Mouse (Mus musculus) hindbrain, postnatal 0 days (tissue): ENCODE measurements at regions not wholly inside any gene's neighbourhood (a gene's known extent, or its start where the extent isn't known, plus 50 kb on each side); places are given as distances from the start of the nearest gene placed in this dataset.

Experiments
- ATAC-seq: fragments of 200-750 bp; cut with Nextera tagmentation; 2 replicates; pipeline ENCODE4 v1.8.0; 2017; ENCODE audit warnings: mild to moderate bottlenecking, moderate TSS enrichment, moderate library complexity
- DNase-seq: peaks from one replicate; pipeline ENCODE4 v3.0.0-alpha.2; 2015; ENCODE audit warnings: low spot score
- H3K27ac ChIP-seq: fragments of 300-500 bp; sonication (generic); 2 replicates; pipeline ENCODE4 v1.5.1; 2014; ENCODE audit warnings: mild to moderate bottlenecking
- H3K27me3 ChIP-seq: fragments of 300-500 bp; sonication (generic); 2 replicates; pipeline ENCODE4 v1.6.1; 2014; ENCODE audit warnings: low read length, mixed read lengths; ENCODE audit not compliant: insufficient read depth
- H3K36me3 ChIP-seq: fragments of 300-500 bp; sonication (generic); 2 replicates; pipeline ENCODE4 v1.6.1; 2014; ENCODE audit warnings: low read length, mixed read lengths; ENCODE audit not compliant: insufficient read depth
- H3K4me1 ChIP-seq: fragments of 300-500 bp; sonication (generic); 2 replicates; pipeline ENCODE4 v1.6.1; 2014; ENCODE audit warnings: antibody characterized with exemption, low read length, mixed read lengths; ENCODE audit not compliant: insufficient read depth
- H3K4me2 ChIP-seq: fragments of 300-500 bp; sonication (generic); 2 replicates; pipeline ENCODE4 v1.6.1; 2014; ENCODE audit warnings: low read depth, mild to moderate bottlenecking, low read length, moderate library complexity, mixed read lengths
- H3K4me3 ChIP-seq: fragments of 300-500 bp; sonication (generic); 2 replicates; pipeline ENCODE4 v1.5.1; 2014; ENCODE audit warnings: low read length
- H3K9ac ChIP-seq: fragments of 300-500 bp; sonication (generic); replicated peaks from 2 replicates; pipeline ENCODE4 v1.6.1; 2014; ENCODE audit warnings: mild to moderate bottlenecking, low read length, moderate library complexity, mixed read lengths
- H3K9me3 ChIP-seq: fragments of 300-500 bp; sonication (generic); 2 replicates; pipeline ENCODE4 v1.6.1; 2016; ENCODE audit warnings: low read length, mixed read lengths
- CTCF ChIP-seq: IDR thresholded peaks from 2 replicates; pipeline ENCODE4 v1.5.1; 2016; ENCODE audit warnings: antibody characterized with exemption, control low read depth, low read depth
- WGBS: fragments of 180-500 bp; shearing (Covaris S2); extraction: QIAGEN DNeasy Blood & Tissue Kit; methylation state at CpG from one replicate; pipeline ENCODE4 v1.1.7; 2014; 5-methylcytosine and 5-hydroxymethylcytosine counted together

- TF ChIP-seq CTCF, result no peak
- Histone ChIP-seq H3K9ac (no peak overlapping the region), H3K4me3 (no peak overlapping the region), H3K27ac (no peak overlapping the region), H3K4me2 (peak overlapping the region; percentile 18; the same call in 1 of the 2 replicates), H3K27me3 (no peaks in the 10 kb centered on the region), H3K36me3 (no peaks in the 10 kb centered on the region), H3K4me1 (no peaks in the 10 kb centered on the region), H3K9me3 (no peaks in the 10 kb centered on the region)
- 57% methylated on average over 16 of the region's 16 CpGs for WGBS
- DNase-seq (no peak), ATAC-seq (no peak)
Observed at GRCm38 (mm10) chr15:96055796-96056473, 231.4 kb upstream of the Arid2 start.

- Histone ChIP-seq H3K4me1 (no peaks in the 10 kb centered on the region), H3K36me3 (no peaks in the 10 kb centered on the region), H3K27ac (no peak overlapping the region), H3K9ac (no peak overlapping the region), H3K9me3 (no peaks in the 10 kb centered on the region), H3K27me3 (no peaks in the 10 kb centered on the region), H3K4me2 (no peak overlapping the region), H3K4me3 (no peak overlapping the region)
- WGBS, result 64% methylated on average over 3 of the region's 3 CpGs
- ATAC-seq (no peak), DNase-seq (no peak)
- TF ChIP-seq CTCF, result no peak
Observed at GRCm38 (mm10) chr15:96059623-96060022, 227.7 kb upstream of the Arid2 start.

GRCm38 (mm10) chr15:96064499-96065217 lies 222.7 kb upstream of the Arid2 start:
- no peak overlapping the region for H3K4me3 ChIP-seq
- WGBS, result 68% methylated on average over 11 of the region's 11 CpGs
- H3K4me2 ChIP-seq, result no peak overlapping the region
- DNase-seq (no peak), ATAC-seq (no peak)
- H3K4me1 ChIP-seq, result no peaks in the 10 kb centered on the region
- no peaks in the 10 kb centered on the region for H3K9me3 ChIP-seq
- H3K27ac ChIP-seq, result no peak overlapping the region
- H3K9ac ChIP-seq, result no peak overlapping the region
- no peak for TF ChIP-seq CTCF
- H3K36me3 ChIP-seq, result no peaks in the 10 kb centered on the region
- no peaks in the 10 kb centered on the region for H3K27me3 ChIP-seq

GRCm38 (mm10) chr15:96075615-96076014 lies 211.7 kb upstream of the Arid2 start:
- TF ChIP-seq CTCF, result no peak
- Histone ChIP-seq H3K4me1 (no peaks in the 10 kb centered on the region), H3K4me2 (no peak overlapping the region), H3K27ac (no peak overlapping the region), H3K9me3 (no peaks in the 10 kb centered on the region), H3K9ac (no peak overlapping the region), H3K4me3 (no peak overlapping the region), H3K36me3 (no peaks in the 10 kb centered on the region), H3K27me3 (no peaks in the 10 kb centered on the region)
- ATAC-seq (no peak), DNase-seq (no peak)
- WGBS, result 73% methylated on average over 9 of the region's 9 CpGs

GRCm38 (mm10) chr15:96077756-96078155 lies 209.6 kb upstream of the Arid2 start:
- Histone ChIP-seq H3K9ac (no peak overlapping the region), H3K36me3 (no peaks in the 10 kb centered on the region), H3K4me3 (no peak overlapping the region), H3K27ac (no peak overlapping the region), H3K27me3 (no peaks in the 10 kb centered on the region), H3K9me3 (no peaks in the 10 kb centered on the region), H3K4me2 (no peak overlapping the region), H3K4me1 (no peaks in the 10 kb centered on the region)
- no peak for DNase-seq
- WGBS, result 65% methylated on average over 5 of the region's 5 CpGs
- no peak for ATAC-seq
- no peak for TF ChIP-seq CTCF

GRCm38 (mm10) chr15:96078580-96078979 lies 208.7 kb upstream of the Arid2 start:
- Histone ChIP-seq H3K9ac (no peak overlapping the region), H3K4me2 (no peak overlapping the region), H3K9me3 (no peaks in the 10 kb centered on the region), H3K4me3 (no peak overlapping the region), H3K27ac (no peak overlapping the region), H3K36me3 (no peaks in the 10 kb centered on the region), H3K27me3 (no peaks in the 10 kb centered on the region), H3K4me1 (no peaks in the 10 kb centered on the region)
- 59% methylated on average over 2 of the region's 2 CpGs for WGBS
- ATAC-seq, result no peak
- no peak for TF ChIP-seq CTCF
- no peak for DNase-seq

- no peaks in the 10 kb centered on the region for H3K27me3 ChIP-seq
- H3K27ac ChIP-seq, result no peak overlapping the region
- DNase-seq, result no peak
- no peaks in the 10 kb centered on the region for H3K9me3 ChIP-seq
- no peak overlapping the region for H3K4me3 ChIP-seq
- 94% methylated on average over 9 of the region's 9 CpGs for WGBS
- no peaks in the 10 kb centered on the region for H3K4me1 ChIP-seq
- no peak for TF ChIP-seq CTCF
- H3K9ac ChIP-seq, result no peak overlapping the region
- H3K4me2 ChIP-seq, result no peak overlapping the region
- no peak for ATAC-seq
- H3K36me3 ChIP-seq, result no peaks in the 10 kb centered on the region
Observed at GRCm38 (mm10) chr15:96089676-96090075, 197.6 kb upstream of the Arid2 start.
